Mouse (Mus musculus) right cerebral cortex, postnatal 25 days (tissue): ENCODE data around the gene Mrln.
"Not testable (repeated sequence)": the region's sequence is repeated elsewhere in the genome, so short reads cannot be mapped to it uniquely, and the experiment has no call there.

Source experiments
- DNase-seq: peaks from one replicate; pipeline ENCODE4 v3.0.0; 2022

Mrln gene

DNA sequence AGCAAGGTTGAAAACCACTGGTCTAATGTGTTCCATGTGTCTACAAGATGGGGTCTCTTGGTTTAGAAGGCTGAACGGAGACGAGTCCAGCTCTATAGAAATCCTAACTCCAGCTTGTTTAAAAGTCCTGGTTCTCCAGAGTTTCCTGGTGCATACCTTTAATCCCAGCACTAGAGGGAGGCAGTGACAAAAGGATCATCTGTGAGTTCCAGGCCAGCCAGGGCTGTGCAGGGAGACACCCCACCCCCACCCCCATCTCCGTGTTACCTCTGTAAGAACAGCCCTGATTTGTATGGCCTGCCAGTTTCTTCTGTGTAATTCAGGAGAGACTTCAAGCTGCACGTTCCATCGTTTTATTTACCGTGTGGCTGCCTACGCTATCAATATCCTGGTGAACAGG is 8.7 kb upstream of the Mrln start:
- no peak for DNase-seq

DNA sequence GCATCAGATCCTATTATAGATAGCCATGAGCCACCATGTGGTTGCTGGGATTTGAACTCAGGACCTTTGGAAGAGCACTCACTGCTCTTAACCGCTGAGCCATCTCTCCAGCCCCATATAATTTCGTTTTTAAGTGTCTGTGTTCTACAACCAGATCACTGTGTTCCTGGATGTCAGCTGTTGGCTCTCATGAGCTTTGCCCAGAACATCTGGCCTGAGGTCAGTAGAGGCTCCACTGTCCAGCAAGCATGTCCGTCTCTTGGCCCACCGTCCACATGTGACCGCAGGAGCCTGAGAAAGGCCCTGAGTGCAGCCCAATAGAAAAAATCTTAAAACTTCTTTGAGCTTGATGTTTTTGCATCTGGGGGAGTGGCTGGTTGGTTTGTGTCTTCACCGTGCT is 7.8 kb upstream of the Mrln start:
- no peak for DNase-seq

DNA sequence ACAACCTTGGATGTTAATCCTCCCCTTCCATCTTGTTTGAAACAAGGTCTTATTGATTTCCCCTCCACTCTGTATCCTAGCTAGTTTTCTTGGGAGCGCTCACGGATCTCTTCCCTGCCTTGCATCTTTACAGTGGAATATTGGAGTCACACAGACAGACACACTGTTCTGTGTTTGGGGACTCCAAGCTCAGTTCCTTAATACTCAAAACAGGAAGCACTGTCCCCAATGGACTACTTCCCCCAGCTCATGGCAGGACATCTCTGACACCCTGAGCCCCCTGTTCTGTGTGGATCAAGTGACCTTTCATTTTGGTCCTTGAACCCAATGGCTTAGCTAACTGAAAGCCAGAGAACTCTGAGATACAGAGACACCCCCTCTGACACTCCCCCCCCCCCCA is 6.9 kb upstream of the Mrln start:
- DNase-seq: no peak

DNA sequence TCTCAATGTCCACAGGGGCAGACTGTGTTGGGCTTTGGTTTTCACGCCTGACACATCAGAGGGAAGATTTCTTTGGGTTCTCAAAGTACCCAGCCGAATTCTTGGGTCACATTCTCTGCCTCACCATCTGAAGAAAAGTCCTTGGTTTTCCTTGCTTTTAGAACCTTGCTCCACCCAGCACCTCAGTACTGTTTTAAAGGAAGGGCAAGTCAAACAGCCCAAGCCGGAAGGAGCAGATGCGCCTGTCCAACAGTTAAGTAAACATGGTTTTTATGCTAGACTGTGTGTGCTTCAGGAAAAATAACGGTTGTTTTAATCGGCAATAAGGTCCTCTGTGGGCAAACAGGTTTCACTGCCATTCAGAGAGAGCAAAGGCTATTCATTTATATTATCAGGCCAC is 6.5 kb upstream of the Mrln start:
- no peak for DNase-seq

DNA sequence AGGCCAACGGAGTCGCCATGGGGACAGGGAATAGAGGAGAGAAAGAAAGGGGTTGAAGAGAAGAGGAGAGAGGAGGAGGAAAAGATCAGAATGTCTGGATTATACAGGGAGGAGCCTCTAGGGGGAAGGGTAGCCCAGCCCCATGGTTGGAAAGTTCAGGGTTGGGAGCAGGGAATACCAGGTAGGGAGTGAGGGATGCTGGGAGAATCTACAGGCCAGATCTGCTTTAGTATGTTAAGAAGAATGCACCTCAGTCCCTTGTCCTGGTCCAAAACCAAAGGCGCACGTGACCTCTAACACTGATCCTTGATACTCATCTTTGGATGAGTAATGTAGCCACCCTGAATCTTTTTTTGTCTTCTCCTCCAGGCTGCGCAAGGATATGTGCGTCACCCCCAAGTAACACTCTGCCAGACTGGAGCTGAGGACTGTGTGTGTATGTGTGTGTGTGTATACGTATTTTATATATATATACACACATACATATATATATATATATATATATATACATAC is 5.5 kb upstream of the Mrln start:
- DNase-seq: no peak

DNA sequence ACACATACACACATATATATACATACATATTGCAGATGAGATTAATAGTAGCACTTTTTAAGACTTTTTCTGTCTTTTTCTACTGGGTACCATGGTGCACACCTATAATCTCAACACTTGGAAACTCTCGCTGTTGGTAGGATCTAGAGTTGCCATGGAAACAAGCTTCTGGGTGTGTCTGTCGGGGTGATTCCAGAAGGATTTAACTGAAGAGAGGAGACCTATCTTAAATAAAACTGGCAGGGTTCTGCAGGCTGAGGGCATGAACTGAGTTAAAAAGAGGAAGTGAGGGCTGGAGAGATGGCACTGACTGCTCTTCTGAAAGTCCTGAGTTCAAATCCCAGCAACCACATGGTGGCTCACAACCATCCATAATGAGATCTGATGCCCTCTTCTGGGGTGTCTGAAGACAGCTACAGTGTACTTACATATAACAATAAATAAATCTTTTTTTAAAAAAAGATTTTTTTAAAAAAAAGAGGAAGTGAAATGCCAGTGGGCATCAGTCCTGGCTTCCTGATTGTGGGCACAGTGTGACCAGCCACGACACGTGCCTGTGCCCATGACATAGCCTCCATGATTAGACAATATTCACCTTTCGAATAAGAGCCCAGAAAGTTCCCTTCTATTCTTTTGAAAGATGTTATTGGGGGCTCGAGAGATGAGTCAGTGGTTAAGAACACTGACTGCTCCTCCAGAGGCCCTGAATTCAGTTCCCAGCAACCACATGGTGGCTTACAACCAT is 4.8 kb upstream of the Mrln start:
- no peak for DNase-seq

DNA sequence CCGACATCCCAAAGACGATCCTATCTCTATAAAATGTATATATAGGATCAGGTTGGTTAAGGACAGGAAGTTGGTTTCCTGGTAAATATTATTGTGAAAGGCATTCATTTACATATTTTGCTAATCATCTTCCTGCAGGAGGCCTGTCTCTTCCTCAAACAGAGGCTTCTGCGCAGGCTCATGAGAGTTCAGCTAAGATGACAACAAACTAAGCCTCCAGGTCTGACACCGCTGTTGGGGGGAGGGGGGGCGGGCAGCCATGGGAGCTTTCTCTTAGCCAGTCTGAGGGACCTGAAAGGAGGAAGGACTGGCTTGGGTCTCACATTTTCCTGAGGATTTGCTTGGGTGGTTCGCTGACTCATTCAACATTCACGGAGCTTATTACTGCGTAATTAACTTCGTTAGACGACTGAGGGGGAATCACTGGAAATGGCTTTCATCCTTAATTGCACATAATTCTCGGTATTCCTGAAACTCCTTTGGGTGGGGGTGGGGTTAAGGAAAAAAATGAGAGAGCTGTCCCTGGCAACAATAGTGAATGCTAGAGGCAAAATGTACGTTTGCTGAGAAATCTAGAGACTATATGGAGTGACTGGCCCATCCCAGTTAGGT is 3.5 kb upstream of the Mrln start:
- no peak for DNase-seq

DNA sequence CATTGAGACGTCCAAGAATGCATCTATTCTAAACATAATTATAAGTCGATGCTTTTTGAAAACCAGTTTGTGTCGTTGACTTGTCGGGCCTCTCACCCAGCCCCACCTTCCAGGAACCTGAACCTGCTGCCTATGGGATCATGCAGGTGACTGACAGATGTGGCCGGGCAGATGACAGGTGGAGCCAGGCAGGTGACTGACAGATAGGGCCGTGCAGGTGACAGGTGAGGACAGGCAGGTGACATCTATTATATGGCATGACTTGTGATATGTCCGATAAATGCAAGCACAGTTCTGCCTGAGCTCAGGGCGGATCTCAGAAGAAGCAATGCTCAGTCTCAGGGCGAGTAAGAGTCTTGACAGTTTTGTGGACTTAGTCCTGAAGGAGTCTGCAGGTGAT is 6.8 kb downstream of the Mrln start:
- no peak for DNase-seq

DNA sequence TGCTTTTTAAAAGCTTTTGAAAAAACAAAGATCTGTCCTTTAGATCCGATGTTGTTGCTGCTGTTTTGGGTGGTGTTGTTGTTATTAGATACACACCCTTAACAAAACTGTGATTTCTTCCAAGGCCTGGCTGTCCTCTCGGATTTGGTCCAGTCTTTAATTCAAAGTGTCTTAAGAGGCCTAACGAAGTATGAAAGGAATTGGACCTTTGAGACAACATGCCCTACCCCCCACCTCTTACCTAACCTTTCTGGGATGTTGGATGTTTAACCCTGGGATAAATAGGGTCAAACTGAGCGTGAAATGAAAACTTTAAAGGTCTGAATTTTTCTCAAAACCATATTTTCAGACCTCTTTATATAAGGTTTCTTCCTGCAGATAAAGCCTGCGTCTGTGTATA is 16.5 kb downstream of the Mrln start:
- no peak for DNase-seq

DNA sequence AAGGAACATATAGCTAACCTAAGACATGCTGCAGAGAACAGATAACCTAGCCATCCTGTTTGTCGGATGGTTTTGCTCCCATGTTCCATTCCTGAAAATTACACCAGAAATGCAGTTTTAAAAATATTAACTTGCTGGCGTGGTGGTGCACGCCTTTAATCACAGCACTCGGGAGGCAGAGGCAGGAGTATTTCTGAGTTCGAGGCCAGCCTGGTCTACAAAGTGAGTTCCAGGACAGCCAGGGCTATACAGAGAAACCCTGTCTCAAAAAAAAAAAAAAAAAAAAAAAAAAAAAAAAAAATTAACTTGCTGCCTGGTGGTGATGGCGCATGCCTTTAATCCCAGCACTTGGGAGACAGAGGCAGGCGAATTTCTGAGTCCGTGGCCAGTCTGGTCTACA is 17.8 kb downstream of the Mrln start:
- DNase-seq: not testable (repeated sequence)

DNA sequence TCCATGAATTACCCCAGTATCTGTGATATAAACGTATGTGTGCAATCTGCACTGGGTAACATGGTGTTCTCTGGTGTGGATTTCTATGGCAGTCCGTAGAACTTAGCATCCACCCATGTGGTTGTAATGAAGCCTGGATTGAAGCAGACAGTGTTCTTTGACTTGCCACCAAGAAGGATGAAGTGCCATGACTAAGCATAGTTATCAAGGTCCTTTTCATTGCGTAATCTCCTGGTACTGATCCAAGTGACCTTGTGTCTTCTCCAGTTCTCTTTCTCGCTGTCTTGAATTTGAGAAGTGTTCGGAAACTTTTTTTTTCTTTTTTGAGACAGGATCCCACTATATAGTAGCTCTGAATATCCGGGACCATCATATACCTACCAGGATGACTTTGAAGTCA is 20.1 kb downstream of the Mrln start:
- no peak for DNase-seq

DNA sequence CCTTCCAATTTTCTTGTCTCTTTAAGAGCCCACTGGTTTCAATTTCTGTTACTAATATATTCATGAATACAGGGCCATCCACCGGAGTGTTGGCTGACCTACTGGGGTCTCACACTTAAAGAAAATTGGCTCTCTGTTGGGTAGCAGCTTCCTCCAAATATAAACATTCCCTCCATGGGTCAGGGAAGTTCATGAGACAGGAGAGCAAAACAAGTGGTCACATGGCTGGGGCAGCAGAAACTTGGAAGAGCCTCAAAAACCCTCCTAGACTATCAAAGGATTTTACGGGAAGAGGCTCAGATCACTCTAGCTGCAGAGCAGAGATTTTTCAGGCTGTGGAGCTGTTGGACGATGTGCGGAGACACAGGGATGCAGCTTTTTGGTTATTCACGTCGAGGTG is 21.3 kb downstream of the Mrln start:
- no peak for DNase-seq

DNA sequence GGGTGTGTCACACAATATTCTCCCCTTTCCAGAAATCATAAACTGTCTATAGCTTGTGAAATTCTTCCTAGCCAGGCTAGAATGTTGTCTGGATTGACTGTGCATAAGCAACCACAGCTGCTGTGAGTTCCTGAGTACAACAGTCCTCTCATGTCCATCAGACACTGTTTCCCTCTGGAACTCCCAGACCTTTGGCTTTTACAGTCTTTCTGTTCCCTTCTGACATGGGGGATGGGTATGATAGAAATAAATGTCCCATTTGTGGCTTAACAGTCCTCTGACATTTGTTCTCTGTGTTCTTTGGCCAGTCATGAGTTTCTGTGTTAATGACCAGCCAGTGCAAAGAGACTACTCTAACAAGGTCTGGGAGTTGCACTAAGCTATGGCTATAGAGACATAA is 22.1 kb downstream of the Mrln start:
- DNase-seq: no peak

DNA sequence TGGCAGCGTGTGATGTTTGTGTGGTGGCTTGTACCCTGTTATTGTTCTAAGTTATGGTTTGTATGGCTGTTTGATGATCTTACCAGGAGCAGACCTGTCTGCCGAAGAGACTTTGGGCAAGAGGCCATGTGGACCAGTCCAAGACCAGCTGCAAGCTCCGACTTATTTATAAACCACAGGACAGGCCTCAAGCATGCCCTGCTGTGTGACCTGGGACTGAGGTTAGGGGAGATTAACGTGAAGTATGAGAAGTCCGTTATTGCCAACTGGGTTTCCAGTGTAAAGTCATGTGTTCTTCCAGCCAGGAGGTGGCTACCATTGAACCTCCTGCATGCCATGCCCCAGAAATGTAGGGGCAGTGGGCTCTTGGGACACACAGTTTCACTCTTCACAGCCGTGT is 25.9 kb downstream of the Mrln start:
- no peak for DNase-seq

DNA sequence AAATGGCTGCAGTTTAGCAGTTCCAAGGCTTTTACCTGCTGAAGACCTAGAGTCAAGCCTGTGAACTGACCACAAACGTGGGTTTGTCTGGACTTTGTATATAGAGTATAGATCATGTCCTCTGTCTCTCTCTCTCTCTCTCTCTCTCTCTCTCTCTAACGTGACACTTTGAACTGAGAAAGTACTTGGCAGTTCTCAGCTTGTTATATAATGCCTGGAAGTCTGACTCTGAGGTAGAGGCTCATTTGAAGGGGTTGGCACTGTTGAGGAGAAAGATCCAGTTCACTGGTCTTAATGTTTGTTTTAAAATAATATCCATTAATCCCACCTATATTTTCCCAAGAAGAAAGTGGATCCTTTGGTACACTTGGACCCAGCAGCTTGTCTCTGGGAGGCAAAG is 33.5 kb downstream of the Mrln start:
- DNase-seq: no peak

DNA sequence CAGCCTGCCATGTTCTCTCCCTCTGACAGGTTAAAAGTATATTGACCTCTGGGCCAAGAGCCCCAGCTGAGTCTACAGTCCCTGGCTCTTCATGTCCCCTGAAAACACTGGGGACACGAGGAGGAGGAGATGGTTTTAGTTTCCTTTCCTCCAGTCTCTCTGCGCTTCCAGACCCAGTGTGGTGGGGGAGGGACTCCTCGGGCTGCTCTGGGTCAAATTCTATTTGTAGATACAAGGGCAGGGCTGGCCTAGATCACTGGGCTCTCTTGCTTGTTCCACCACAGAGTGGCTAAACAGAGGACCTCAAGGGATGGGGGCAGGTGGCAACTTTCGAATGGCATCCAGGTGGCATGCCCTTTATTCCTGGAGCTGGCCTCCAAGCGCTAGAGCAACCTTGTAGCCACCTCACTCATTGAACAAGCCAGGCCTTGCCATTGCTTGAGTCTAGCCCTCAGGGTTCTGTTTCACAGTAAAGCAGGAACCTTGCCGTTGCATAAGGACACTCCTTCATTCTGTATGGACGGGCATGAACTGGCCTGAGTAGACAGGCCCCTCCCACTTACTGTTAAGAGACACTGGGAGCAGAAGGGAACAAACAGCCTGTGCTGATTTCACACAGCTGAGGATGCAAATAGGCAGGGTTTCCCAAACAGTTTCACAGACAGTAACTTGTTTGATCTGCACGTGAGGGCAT is 38.4 kb downstream of the Mrln start:
- DNase-seq: no peak

DNA sequence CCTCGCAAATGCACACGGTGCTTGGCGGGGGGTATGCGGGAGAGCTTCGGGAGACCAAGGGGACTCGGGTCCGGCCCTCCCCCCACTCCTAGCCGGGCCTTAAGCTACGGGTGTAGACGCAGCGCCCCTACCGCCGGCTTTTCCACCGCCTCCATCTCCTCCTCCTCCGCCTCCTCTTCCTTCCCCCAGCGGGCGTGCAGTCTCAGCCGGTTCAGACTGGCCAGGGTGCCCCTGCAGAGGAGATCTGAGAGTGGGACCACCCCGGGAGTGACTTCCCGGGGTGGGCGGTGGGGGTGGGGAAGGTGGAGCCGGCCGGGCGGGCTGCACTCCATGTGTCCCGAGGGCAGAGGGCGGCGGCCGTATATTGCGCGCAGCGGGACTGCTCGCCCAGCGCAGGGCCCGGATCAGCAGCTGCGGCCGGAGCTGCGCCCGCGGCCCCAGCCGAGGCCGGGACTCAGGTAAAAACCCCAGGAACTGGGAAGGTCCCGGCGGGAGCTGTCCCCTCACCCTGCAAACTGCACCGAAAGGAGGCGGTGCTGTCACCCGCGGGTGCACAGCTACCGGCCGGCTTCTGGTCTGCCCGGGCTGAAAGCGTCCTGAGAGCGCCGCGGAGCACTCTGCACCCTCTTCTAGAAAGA is 40.6 kb downstream of the Mrln start, which contains the start of gene Slc16a9:
Gene Slc16a9, plus strand, starts transcription at position 180 of the 638 bp plus-strand sequence.
- DNase-seq: peak; percentile 25

DNA sequence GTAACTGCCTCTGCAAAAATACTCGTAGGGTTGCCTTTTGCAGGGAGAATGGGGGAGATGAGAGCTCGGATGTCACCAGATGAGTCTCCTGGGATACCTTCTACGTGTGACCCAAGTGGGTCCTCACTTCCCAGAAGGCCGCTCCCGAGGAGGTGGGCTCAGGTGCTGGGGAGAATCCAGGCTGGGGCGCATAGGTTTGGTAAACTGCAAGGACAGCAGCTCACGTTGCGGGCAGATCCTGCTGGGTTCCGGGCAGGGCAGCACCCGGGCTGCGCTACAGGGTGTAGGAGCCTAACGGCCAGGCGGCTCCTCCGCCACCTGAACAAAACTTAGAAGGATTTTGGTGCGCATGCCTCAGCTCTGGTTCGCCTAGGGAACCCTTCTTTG is 41.1 kb downstream of the Mrln start:
- DNase-seq: no peak

DNA sequence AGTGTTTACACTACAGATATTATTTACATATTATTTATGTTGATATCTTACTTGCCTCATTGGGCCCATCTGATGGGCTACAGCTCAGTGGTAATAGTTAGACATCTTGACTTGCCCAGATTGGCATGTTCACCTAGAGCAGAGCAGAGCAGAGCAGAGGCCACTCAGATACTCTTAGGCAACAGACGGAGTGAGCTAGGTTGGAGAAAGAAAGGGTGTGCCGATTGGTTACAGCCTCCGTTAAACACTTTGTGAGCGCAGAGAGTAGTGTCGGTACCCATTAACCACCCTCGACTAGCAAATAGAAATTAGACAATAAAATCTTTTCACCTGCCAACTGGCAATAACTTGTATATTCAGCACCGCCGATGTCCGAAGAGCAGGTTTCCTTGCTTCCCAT is 41.6 kb downstream of the Mrln start:
- DNase-seq: no peak

DNA sequence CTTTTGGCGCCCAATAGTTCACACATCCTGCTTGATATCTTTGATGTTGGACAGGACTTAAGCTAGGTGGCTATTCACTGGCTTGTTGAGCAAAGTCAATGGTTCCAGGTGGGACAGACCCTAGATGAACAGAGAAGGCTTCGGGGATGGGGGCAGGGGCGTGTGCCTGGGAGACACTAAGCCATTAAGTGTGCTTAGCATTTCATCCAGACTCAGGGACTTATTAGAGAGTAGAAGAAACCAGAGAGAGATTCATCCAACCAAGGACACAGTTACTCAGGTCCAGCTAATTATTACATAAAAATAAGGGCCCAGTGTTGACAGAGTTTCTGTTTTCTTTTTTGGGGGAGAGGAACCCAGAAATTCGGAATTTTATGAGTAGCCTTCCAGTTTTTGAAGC is 45.9 kb downstream of the Mrln start:
- DNase-seq: no peak

DNA sequence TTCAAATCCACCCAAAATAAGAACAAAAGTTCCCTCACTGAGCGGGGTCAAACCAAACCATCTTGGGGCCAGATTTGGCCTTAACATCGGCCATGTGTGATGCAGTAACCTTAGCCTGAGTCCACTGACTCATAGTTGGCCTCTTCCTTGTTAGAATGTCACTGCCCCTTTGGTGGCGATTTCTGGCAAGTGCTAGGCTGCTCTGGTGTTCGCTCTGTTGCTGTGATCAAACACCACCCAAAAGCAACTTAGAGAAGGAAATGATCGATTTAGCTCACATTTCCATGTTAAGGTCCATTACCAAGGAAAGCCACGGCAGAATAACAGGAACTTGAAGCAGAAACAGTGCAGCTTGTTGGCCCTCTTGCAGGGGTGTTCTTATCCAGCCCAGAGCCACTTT is 46.3 kb downstream of the Mrln start:
- no peak for DNase-seq

DNA sequence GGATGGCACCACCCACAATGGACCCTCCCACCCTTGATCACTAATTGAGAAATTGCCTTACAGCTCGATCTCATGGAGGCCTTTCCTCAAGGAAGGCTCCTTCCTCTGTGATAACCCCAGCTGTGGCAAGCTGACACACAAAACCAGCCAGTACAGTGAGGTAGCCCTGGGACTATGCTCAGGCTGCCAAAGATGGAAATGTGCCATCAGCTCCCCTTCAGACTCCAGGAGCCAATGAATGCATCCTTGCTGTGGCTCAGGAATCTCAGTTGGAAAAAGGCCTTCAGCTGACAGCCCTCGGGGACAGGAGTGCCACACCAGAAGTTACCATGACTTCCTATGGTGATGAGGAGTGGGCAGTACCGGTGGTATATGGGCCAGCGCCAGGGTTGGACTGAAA is 50.2 kb downstream of the Mrln start:
- no peak for DNase-seq

DNA sequence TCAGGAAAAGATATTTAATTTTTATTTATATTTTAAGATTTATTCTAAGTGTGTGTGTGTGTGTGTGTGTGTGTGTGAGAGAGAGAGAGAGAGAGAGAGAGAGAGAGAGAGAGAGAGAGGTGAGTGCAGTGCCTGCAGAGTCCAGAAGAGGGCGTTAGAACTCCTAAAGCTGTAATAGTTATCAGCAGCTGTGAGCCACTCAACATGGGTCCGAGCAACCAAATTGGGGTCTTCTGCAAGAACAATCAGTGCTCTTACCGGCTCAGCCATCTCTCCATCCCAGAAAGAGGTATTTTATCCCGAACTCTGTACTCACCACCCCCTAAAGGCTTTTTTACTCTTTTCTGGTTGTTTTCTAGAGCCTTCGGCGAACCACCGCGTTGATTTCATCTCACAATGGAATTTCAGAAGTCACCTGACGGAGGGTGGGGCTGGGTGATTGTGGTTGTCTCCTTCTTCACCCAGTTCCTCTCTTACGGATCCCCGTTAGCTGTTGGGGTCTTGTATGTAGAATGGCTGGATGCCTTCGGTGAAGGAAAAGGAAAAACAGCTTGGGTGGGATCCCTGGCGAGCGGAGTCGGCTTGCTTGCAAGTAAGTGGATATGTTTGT is 51.2 kb downstream of the Mrln start:
- DNase-seq: no peak
